Mouse (Mus musculus): ENCODE data around the gene Strn.
"Not testable (repeated sequence)": the region's sequence is repeated elsewhere in the genome, so short reads cannot be mapped to it uniquely, and the experiment has no call there.

Gene Strn

DNA sequence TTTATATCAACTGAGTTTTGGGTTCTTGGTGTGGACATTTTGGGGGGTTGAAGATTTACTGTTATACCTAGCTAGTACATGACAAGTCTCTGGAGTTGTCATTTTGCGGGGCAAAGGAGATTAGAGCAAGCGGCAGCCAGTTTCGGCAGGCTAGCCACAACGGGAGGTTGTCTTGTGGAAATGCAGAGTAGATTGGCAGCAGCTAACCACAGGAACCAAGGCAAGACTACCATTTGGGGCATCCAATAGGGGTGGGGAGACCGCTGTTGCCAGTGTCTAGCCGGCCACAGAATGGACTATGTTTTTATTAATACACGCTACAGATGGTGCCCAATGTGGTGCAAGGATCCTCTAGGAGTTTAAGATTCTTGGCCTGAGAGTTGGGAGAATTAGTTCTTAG lies 28.6 kb downstream of the Strn start:
- no peak for DNase-seq (ENCODE audit: low read depth)

GRCm38 (mm10) chr17:78702988-78703387 lies 34.0 kb downstream of the Strn start:
- DNase-seq (ENCODE audit: low read depth): no peak

DNA sequence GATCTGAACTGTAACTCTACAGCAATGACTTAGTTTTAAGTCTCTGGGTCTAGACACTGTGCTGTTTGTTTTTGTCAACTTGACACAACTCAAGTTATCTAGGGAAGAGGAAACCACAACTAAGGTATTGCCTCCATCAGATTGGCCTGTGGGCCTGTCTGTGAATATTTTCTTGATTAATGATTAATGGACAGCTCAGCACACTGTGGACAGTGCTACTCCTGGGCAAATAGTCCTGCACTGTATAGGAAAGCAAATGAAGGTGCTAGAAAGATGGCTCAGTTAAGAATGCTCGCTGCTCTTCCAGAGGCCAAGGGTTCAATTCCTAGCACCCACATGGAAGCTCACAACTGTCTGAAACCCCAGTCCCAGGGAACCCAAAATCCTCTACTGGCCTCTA lies 38.0 kb downstream of the Strn start:
- no peak for DNase-seq (ENCODE audit: low read depth)

GRCm38 (mm10) chr17:78697462-78697861 lies 39.5 kb downstream of the Strn start:
- no peak for DNase-seq (ENCODE audit: low read depth)

GRCm38 (mm10) chr17:78696922-78697321 lies 40.1 kb downstream of the Strn start:
- DNase-seq (ENCODE audit: low read depth): no peak

DNA sequence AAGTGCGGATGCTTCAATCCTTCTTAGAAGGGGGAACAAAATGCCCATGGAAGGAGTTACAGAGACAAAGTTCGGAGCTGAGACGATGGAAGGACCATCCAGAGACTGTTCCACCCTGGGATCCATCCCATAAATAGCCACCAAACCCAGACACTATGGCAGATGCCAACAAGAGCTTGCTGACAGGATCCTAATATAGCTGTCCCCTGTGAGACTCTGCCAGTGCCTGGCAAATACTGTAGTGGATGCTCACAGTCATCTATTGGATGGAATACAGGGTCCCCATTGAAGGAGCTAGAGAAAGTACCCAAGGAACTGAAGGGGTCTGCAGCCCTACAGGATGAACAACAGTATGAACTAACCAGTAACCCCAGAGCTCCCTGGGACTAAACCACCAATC lies 47.8 kb downstream of the Strn start:
- DNase-seq (ENCODE audit: low read depth): not testable (repeated sequence)

GRCm38 (mm10) chr17:78687971-78688370 lies 49.0 kb downstream of the Strn start:
- DNase-seq (ENCODE audit: low read depth): peak; percentile 25

- no peak for DNase-seq (ENCODE audit: low read depth)
These were observed 52.0 kb downstream of the Strn start for GRCm38 (mm10) chr17:78685004-78685403.

GRCm38 (mm10) chr17:78682351-78682750 lies 54.6 kb downstream of the Strn start:
- DNase-seq (ENCODE audit: low read depth): no peak

- DNase-seq (ENCODE audit: low read depth): no peak
These were observed 57.5 kb downstream of the Strn start for GRCm38 (mm10) chr17:78679503-78679902.

DNA sequence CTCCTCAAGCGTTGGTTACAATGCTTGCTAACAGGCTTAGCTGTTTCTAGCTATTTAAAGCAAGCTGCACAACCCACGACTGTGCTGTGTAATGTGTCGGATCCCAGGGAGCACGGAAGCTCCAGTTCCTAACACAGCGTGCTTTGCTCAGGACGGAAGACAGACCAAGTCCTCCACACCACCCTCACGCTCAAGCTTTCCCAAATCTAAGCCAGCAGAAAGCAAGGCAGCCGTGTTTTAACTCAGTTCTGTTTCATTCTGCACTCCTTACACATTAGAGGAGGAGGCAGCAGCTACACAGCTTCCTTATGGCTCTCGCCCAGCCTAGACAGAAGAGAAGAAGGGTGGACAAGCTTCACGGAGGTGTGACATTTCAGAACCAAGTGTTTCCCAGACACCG lies 60.2 kb downstream of the Strn start:
- no peak for DNase-seq (ENCODE audit: low read depth)

DNA sequence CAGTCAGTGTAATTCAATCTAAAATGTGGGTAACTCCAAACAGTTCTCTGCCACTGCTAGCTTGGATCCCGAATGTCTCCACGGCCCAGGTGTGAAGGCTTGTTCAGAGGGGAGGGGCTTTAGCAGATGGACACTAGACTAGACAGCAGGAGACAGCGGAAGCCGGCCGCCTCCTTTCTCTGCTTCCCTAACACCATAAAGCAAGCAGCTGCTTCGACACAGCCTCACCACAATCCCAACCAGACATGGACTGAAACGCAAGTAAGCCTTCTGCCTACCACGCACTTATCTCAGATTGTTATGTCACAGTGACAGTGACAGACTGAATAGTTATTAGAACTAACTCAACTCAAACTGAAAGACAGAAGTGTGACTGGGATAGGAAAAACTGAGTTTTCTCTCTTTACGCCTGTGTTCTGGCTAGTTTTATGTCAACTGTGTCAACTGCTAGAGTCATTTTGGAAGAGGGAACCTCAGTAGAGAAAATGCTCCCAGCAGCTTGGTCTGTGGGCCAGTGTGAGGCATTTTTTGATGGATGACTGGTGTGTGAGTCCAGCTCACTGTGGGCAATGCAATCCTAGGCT lies 71.9 kb downstream of the Strn start:
- DNase-seq (ENCODE audit: low read depth): no peak

DNA sequence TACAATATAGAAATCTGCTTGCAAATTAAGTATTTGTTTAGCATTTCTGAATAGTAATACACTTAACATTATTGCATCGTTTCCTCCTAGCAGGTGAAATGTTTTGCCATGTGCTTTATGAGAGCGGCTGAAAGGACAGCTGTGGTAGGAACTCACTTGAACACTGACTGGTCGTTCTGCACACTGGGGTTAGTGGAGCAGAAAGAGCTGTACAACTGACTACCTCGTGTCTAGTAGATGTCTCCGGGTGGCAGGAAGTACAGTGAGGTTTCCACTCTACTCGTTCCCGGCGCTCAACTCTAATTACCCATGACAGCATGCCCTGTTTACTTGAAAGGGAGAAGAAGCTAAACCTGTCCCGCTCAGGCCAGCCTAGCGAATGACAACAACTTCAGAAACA lies 82.2 kb downstream of the Strn start:
- DNase-seq (ENCODE audit: low read depth): no peak

DNA sequence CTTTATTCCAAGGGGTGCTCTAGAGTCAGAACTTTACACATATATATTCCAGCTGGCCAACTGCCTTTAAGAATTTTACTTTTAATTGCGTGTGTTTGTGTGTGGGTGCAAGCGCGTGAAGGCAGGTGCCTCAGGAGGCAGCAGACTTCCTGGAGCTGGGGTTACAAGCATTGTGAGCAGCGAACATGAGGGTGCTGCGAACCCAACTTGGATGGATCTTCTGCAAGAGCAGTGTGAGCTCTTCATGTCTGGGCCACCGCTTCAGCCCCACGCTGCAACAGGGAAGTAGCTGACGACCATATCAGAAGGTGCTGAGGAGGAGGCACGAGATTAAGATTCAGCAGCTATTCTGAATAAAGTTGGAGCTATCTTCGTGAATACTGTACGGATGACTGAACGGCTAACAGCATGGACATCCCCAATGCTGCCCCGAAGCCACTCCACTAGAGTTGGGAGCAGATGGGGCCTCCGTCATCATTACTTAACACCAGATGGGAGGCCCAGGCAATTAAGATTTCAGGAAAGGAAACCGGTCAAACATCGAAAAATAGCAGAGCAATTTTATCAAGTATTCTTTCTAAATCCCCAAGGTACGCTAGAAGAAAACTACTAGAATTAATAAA lies 93.0 kb downstream of the Strn start:
- no peak for DNase-seq (ENCODE audit: low read depth)

- DNase-seq (ENCODE audit: low read depth): no peak
These were observed 94.7 kb downstream of the Strn start for GRCm38 (mm10) chr17:78642259-78642658.

- DNase-seq (ENCODE audit: low read depth): no peak
These were observed 96.6 kb downstream of the Strn start for GRCm38 (mm10) chr17:78640387-78640786.

DNA sequence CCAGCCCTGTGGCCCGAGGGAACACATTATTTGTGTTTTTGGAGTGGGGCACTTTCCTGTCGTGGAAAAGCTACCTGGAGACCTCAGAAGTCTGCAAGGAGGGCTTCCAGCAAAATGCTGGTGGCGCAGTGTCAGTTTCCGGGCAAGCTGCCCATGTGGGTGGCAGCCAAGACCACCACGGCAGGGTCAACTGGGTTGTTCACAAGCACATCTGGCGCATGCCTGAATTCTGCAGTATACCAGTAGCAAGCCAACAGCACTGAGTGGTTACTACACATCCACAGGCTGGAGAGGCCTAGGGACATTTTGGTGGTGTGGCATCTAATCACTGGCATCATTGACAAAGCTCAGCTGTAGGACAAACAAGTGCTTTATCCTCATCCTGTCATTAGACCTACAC lies 97.9 kb downstream of the Strn start:
- DNase-seq (ENCODE audit: low read depth): no peak

DNA sequence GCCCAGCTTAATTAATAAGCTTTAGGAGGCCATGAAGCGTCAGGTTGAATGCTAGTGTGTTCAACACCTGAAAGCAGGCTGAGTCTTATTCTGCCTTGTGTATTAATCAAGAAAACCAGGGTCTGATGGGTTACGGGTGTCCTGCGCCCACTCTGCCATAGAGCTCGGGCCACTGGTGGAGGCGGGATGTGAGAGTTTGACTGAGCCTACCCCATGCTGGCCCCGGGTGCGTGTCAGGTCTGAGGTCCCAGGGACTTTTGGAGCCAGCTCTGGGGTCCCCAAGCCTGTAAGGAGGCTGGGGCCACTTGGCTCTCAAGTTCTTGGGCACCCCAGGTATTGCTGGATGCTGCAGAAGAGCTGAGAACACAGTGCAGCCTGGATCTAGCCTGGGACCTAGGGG lies 99.9 kb downstream of the Strn start:
- no peak for DNase-seq (ENCODE audit: low read depth)

DNA sequence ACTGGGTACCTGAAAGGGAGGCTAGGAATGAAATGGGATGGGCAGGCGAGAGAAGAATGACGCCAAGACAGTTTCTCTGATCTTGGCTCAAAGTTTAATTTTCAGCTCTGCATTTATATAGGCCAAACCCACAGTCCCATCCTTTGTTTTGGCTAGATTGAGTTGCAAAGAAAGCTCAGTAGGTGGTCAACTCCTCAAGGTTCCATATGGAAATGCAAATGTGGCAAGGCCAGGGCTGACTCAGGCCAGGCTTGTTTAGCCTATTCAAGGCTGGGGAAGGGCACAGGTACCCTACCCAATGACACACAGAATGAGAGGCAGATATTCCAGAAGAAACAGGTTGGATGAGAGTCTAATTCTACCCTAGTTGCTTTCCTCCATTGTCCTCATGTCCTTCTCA lies 101.4 kb downstream of the Strn start:
- no peak for DNase-seq (ENCODE audit: low read depth)

DNA sequence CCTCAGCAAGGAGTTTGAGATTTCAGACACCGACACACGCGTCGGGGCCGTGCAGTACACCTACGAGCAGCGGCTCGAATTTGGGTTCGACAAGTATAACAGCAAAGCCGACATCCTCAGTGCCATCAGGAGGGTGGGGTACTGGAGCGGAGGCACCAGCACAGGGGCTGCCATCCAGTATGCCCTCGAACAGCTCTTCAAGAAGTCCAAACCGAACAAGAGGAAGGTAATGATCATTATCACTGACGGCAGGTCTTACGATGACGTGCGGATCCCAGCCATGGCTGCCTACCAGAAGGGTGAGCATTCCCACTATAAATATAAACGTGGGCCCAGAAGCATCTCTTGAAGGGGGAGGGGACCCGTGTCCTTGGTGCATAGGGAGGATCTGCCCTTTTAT lies 112.1 kb downstream of the Strn start:
- no peak for DNase-seq (ENCODE audit: low read depth)

DNA sequence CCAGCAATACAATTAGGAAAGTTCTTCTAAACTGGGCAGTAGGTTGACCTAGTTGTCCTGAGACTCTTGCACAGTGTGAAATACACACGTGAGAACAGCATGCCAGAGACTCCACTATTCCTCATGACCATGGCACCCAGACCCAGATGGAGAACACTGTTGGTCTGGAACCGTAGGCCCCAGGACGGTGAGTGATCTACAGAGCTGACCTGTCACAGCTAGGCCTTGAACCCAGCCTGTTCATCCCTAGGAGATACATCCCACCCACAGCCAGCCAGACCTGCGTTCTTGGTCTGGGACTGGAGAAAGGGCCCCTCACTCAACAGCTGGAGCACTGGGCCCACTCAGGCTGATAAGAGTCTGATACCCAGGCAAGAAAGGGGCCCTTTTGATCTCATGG lies 115.1 kb downstream of the Strn start:
- DNase-seq (ENCODE audit: low read depth): no peak

GRCm38 (mm10) chr17:78620740-78621139 lies 116.3 kb downstream of the Strn start:
- no peak for DNase-seq (ENCODE audit: low read depth)

DNA sequence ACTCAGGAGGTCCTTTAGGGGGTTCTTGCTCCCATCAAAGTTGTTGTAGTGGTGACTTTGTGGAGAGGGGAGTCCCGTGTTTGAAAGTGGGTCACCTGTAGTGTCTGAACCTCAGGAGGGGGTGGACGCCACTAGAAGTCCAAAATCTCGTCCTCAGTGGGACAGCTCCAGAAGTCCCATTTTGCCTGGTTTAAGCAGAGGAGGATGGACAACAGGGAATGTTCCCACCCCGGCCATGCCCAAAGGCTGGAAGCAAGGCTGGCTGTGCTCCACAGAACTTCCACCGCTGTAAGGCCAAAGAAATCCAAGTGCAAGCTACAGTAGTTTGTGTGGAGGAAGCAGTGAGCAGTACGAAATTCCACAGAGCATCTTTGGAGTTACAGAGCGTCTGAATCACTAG lies 117.0 kb downstream of the Strn start:
- DNase-seq (ENCODE audit: low read depth): no peak

GRCm38 (mm10) chr17:78618164-78618693 lies 118.8 kb downstream of the Strn start:
- DNase-seq (ENCODE audit: low read depth): no peak
